Mouse (Mus musculus) C2C12 (cell line): ENCODE results near the gene Camkk2. TPM values are rescaled to one million over a fixed set of nuclear protein-coding genes. Genes with fewer than 3 reads are reported as not detected.

ENCODE experiments used
- H3K27me3 ChIP-seq: one replicate; pipeline ENCODE4 v1.6.1; 2011; ENCODE audit not compliant: control insufficient read depth, insufficient read depth, insufficient read length
- H3K36me3 ChIP-seq: one replicate; pipeline ENCODE4 v1.6.1; 2011; ENCODE audit not compliant: control insufficient read depth, insufficient read depth
- H3K4me3 ChIP-seq: one replicate; pipeline ENCODE4 v1.5.1; 2011; ENCODE audit warnings: mild to moderate bottlenecking, control low read depth; ENCODE audit not compliant: poor library complexity, insufficient read depth, severe bottlenecking
- H3K79me2 ChIP-seq: one replicate; pipeline ENCODE4 v1.6.1; 2011; ENCODE audit not compliant: control insufficient read depth, insufficient read depth
- H3K79me3 ChIP-seq: one replicate; pipeline ENCODE4 v1.6.1; 2011; ENCODE audit warnings: low read depth, control low read depth
- H3ac ChIP-seq: one replicate; pipeline ENCODE3; 2011; ENCODE audit warnings: low read depth; ENCODE audit not compliant: control insufficient read depth, insufficient read length
- CEBPB ChIP-seq: IDR thresholded peaks from one replicate; pipeline ENCODE4 v1.6.1; 2011; ENCODE audit warnings: low read depth, mild to moderate bottlenecking, control low read depth, moderate library complexity
- CTCF ChIP-seq: IDR thresholded peaks from one replicate; pipeline ENCODE4 v1.5.1; 2011; ENCODE audit not compliant: control insufficient read depth, insufficient read depth, insufficient read length
- FOSL1 ChIP-seq: IDR thresholded peaks from one replicate; pipeline ENCODE4 v1.8.0; 2011; ENCODE audit warnings: mild to moderate bottlenecking, low read length; ENCODE audit not compliant: poor library complexity, insufficient read depth, severe bottlenecking
- MAX ChIP-seq: IDR thresholded peaks from one replicate; pipeline ENCODE4 v1.6.1; 2011; ENCODE audit warnings: mild to moderate bottlenecking, control low read depth
- MYOD1 ChIP-seq: IDR thresholded peaks from one replicate; pipeline ENCODE4 v1.6.1; 2011; ENCODE audit warnings: low read depth; ENCODE audit not compliant: control insufficient read depth, insufficient read length
- MYOG ChIP-seq: IDR thresholded peaks from one replicate; pipeline ENCODE4 v1.6.1; 2011; ENCODE audit not compliant: control insufficient read depth, insufficient read length; ENCODE audit errors: extremely low read depth
- USF1 ChIP-seq: IDR thresholded peaks from one replicate; pipeline ENCODE4 v1.6.1; 2011; ENCODE audit warnings: low read depth, mild to moderate bottlenecking, control low read depth, moderate library complexity
- long read RNA-seq, 2 experiments: library from polyadenylated mRNA; unstranded; transcript quantifications; one replicate each; pipeline ENCODE4 v2.0.0; 2019 to 2020
- polyA plus RNA-seq: library from polyadenylated mRNA; unstranded; fragments of >200 nt; fragmentation: generic; extraction: Trizol; gene quantifications from one replicate; pipeline ENCODE4 v1.2.1, GENCODE M21; 2012; ENCODE audit warnings: missing spikeins

The Camkk2 gene
- 15.4 TPM for polyA plus RNA-seq
- long read RNA-seq, experiment 1, full-length matches to known transcripts = 8 of 20 reads
- long read RNA-seq, experiment 1, partial matches to known transcripts = 5 of 20 reads
- long read RNA-seq, experiment 1, other reads (novel, unspliced or antisense) = 7 of 20 reads
- long read RNA-seq, experiment 2, full-length matches to known transcripts = 155 of 215 reads
- long read RNA-seq, experiment 2, partial matches to known transcripts = 11 of 215 reads
- long read RNA-seq, experiment 2, other reads (novel, unspliced or antisense) = 49 of 215 reads

- Histone ChIP-seq H3K79me3 (peaks cover 26% of the 10 kb centered on the region), H3K36me3 (no peaks in the 10 kb centered on the region), H3ac (peak within 1 kb of the TSS; percentile 97), H3K27me3 (no peaks in the 10 kb centered on the region), H3K4me3 (peak within 1 kb of the TSS; percentile 61), H3K79me2 (peaks cover 47% of the 10 kb centered on the region)
- TF ChIP-seq FOSL1 (no peak), USF1 (no peak), MYOG (no peak), CTCF (no peak), CEBPB (no peak), MYOD1 (no peak), MAX (no peak)
Observed at GRCm38 (mm10) chr5:122779277-122779834, at the start of gene Camkk2. Gene Camkk2 (minus strand): TSS chr5:122779409.

- Histone ChIP-seq H3K79me3 (peaks cover 5% of the 10 kb centered on the region), H3K79me2 (peaks cover 5% of the 10 kb centered on the region), H3K36me3 (no peaks in the 10 kb centered on the region), H3K27me3 (no peaks in the 10 kb centered on the region), H3K4me3 (no peak overlapping the region), H3ac (no peak overlapping the region)
- no peak for TF ChIP-seq CTCF
- TF ChIP-seq FOSL1 = no peak
- TF ChIP-seq MYOD1 = no peak
- TF ChIP-seq MYOG = no peak
- TF ChIP-seq MAX = no peak
- no peak for TF ChIP-seq USF1
- TF ChIP-seq CEBPB = no peak
Observed at GRCm38 (mm10) chr5:122825099-122825498, 45.9 kb upstream of the Camkk2 start.

GRCm38 (mm10) chr5:122824450-122824849 is 45.2 kb upstream of the Camkk2 start:
- no peak for TF ChIP-seq MAX
- Histone ChIP-seq H3K79me2 (peaks cover 11% of the 10 kb centered on the region), H3K27me3 (no peaks in the 10 kb centered on the region), H3K4me3 (no peak overlapping the region), H3ac (no peak overlapping the region), H3K79me3 (peaks cover 10% of the 10 kb centered on the region), H3K36me3 (peaks cover 2% of the 10 kb centered on the region)

- Histone ChIP-seq H3ac (no peak overlapping the region), H3K79me2 (peaks cover 16% of the 10 kb centered on the region), H3K4me3 (no peak overlapping the region), H3K27me3 (no peaks in the 10 kb centered on the region), H3K79me3 (peaks cover 13% of the 10 kb centered on the region), H3K36me3 (peaks cover 6% of the 10 kb centered on the region)
- no peak for TF ChIP-seq MAX
- no peak for TF ChIP-seq USF1
- no peak for TF ChIP-seq MYOG
- TF ChIP-seq MYOD1 = no peak
- TF ChIP-seq CEBPB = no peak
- no peak for TF ChIP-seq CTCF
- no peak for TF ChIP-seq FOSL1
Observed at GRCm38 (mm10) chr5:122823976-122824375, 44.8 kb upstream of the Camkk2 start.

GRCm38 (mm10) chr5:122822441-122822840 is 43.2 kb upstream of the Camkk2 start:
- H3K79me2 ChIP-seq = peaks cover 26% of the 10 kb centered on the region
- TF ChIP-seq MYOG (no peak), USF1 (no peak), MAX (no peak), FOSL1 (no peak), CTCF (no peak), CEBPB (no peak), MYOD1 (no peak)

GRCm38 (mm10) chr5:122821524-122821885 is 42.3 kb upstream of the Camkk2 start:
- Histone ChIP-seq H3K79me2 (peaks cover 26% of the 10 kb centered on the region), H3K36me3 (peaks cover 31% of the 10 kb centered on the region), H3K27me3 (no peaks in the 10 kb centered on the region), H3ac (peak overlapping the region; percentile 32), H3K4me3 (peak overlapping the region; percentile 69), H3K79me3 (peaks cover 13% of the 10 kb centered on the region)
- TF ChIP-seq CTCF = no peak
- no peak for TF ChIP-seq CEBPB
- TF ChIP-seq MYOG = no peak

More at GRCm38 (mm10) chr5:122822441-122822840, 43.2 kb upstream of the Camkk2 start:
- Histone ChIP-seq H3K79me3 (peaks cover 13% of the 10 kb centered on the region), H3K36me3 (peaks cover 22% of the 10 kb centered on the region), H3K27me3 (no peaks in the 10 kb centered on the region), H3K4me3 (no peak overlapping the region), H3ac (no peak overlapping the region)
